Mouse (Mus musculus) bone marrow macrophage, adult 2 months (primary cell): ENCODE results near the gene Smim14.

Experiments used
- CTCF ChIP-seq: IDR thresholded peaks from 2 replicates; pipeline ENCODE4 v1.5.1; 2012; ENCODE audit warnings: low read depth, mild to moderate bottlenecking, low read length, moderate library complexity
- POLR2A ChIP-seq: IDR thresholded peaks from 2 replicates; pipeline ENCODE4 v1.6.1; 2012; ENCODE audit warnings: mild to moderate bottlenecking, low read depth, low read length, borderline replicate concordance

- TF ChIP-seq POLR2A: no peak
- TF ChIP-seq CTCF: no peak
Observed at GRCm38 (mm10) chr5:65535457-65536067, 1.4 kb downstream of the Smim14 start.
